Mouse (Mus musculus) heart, embryonic 10.5 days (tissue): ENCODE data around the gene Atxn7l3b. TPM values are rescaled to one million over a fixed set of nuclear protein-coding genes. Genes with fewer than 3 reads are reported as not detected.
"Not testable (repeated sequence)": the region's sequence is repeated elsewhere in the genome, so short reads cannot be mapped to it uniquely, and the experiment has no call there.

ENCODE experiments used
- DNase-seq: peaks from one replicate; pipeline ENCODE4 v3.0.0-alpha.2; 2017; ENCODE audit warnings: low spot score
- H3K27ac ChIP-seq: fragments of 300-500 bp; sonication (generic); 2 replicates; pipeline ENCODE4 v1.5.1; 2016; ENCODE audit warnings: mild to moderate bottlenecking
- H3K27me3 ChIP-seq: fragments of 300-500 bp; sonication (generic); 2 replicates; pipeline ENCODE4 v1.6.1; 2016; ENCODE audit warnings: mild to moderate bottlenecking; ENCODE audit not compliant: poor library complexity, insufficient read depth, severe bottlenecking
- H3K36me3 ChIP-seq: fragments of 300-500 bp; sonication (generic); 2 replicates; pipeline ENCODE4 v1.6.1; 2016; ENCODE audit warnings: mild to moderate bottlenecking, moderate library complexity
- H3K4me1 ChIP-seq: fragments of 300-500 bp; sonication (generic); 2 replicates; pipeline ENCODE4 v1.6.1; 2016; ENCODE audit warnings: mild to moderate bottlenecking
- H3K4me3 ChIP-seq: fragments of 300-500 bp; sonication (generic); 2 replicates; pipeline ENCODE4 v1.5.1; 2016; ENCODE audit warnings: mild to moderate bottlenecking, moderate library complexity
- H3K9me3 ChIP-seq: fragments of 300-500 bp; sonication (generic); 2 replicates; pipeline ENCODE4 v1.6.1; 2016; ENCODE audit warnings: mild to moderate bottlenecking, moderate library complexity
- WGBS: fragments of 180-500 bp; shearing (Covaris S2); methylation state at CpG from one replicate; pipeline ENCODE4 v1.1.7; 2016; 5-methylcytosine and 5-hydroxymethylcytosine counted together
- polyA plus RNA-seq: library from polyadenylated mRNA; unstranded; fragments of >200 nt; fragmentation: Nextera tagmentation; extraction: Ambion mirVana; gene quantifications from 2 replicates; pipeline ENCODE4 v1.2.1, GENCODE M21; 2016

The Atxn7l3b gene
- 107 and 135 TPM in 2 replicates for polyA plus RNA-seq

- H3K27ac ChIP-seq, result peak within 1 kb of the TSS; percentile 99
- H3K9me3 ChIP-seq, result no peaks in the 10 kb centered on the region
- WGBS, result 2% methylated on average over 70 of the region's 70 CpGs
Observed at GRCm38 (mm10) chr10:112928452-112929221, at the start of gene Atxn7l3b. Atxn7l3b (minus strand) TSS chr10:112929001.

DNA sequence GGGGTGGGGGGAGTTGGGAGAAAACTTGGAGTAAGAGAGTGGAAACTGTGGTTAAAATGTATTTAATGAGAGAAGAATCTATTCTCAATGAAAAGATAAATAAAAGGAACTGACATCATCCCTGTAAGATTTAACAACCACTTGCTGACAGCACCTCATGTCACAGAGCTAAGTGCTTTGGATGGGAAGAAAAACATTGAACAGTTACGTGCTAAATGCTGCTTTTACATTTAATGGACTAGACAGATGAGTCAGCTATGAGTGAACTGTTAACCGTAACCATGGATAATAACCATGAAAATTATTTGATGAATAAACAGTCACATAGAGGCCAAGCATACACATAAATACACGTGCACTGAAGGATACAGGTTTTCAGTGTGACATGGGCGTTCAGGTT lies 48.8 kb upstream of the Atxn7l3b start:
- Histone ChIP-seq H3K27me3 (no peaks in the 10 kb centered on the region), H3K4me1 (peaks cover 8% of the 10 kb centered on the region; the same call in 1 of the 2 replicates), H3K4me3 (no peak overlapping the region), H3K36me3 (no peaks in the 10 kb centered on the region), H3K9me3 (no peaks in the 10 kb centered on the region), H3K27ac (no peak overlapping the region)
- DNase-seq, result no peak
- WGBS, result 70% methylated on average over 4 of the region's 4 CpGs

More at GRCm38 (mm10) chr10:112928452-112929221, at the start of gene Atxn7l3b:
- no peaks in the 10 kb centered on the region for H3K27me3 ChIP-seq
- H3K4me3 ChIP-seq, result peak within 1 kb of the TSS; percentile 93
- H3K36me3 ChIP-seq, result peaks cover 29% of the 10 kb centered on the region
- peaks cover 17% of the 10 kb centered on the region for H3K4me1 ChIP-seq
- DNase-seq, result peak; percentile 95

DNA sequence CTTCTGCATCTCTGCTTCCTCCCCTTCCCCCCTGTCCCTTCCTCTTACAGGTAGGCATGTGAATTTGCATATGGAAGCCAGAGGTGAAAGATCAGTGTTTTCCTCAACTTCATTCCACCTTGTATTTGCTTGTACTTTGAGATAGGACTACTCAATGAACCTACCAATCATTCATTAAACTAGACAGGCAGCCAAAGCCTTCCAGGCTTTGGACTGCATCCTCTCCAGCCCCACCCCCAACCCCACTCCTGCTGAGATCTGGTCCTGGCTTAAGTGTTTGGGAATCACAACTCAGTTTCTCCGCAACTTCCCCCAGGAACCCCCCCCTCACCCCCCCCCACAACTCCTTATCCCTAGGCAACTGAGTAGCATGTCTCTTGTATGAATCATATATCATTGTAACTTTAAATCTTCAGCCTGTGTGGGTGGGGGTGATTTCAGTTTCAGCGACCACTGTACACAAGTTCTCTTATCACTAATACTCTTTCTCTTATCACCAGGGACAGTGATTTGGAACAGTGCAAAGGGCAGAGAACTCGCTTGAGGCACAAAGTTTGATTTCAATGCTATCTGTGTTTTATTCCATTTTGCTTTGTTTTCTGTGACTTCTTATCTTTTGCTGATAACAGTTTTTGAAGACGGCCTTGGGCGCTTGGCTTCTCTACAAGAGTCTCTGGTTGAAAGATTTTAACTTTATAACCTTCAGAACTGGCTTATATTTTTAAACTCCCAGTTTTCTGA lies 44.7 kb upstream of the Atxn7l3b start:
- no peak overlapping the region for H3K4me3 ChIP-seq
- no peaks in the 10 kb centered on the region for H3K36me3 ChIP-seq
- H3K4me1 ChIP-seq, result peaks cover 8% of the 10 kb centered on the region; the same call in 1 of the 2 replicates
- 11% methylated on average over 5 of the region's 5 CpGs for WGBS
- H3K9me3 ChIP-seq, result no peaks in the 10 kb centered on the region
- H3K27me3 ChIP-seq, result no peaks in the 10 kb centered on the region
- H3K27ac ChIP-seq, result no peak overlapping the region
- DNase-seq, result no peak

- no peak overlapping the region for H3K4me3 ChIP-seq
- H3K9me3 ChIP-seq, result no peaks in the 10 kb centered on the region
- 65% methylated on average over 2 of the region's 2 CpGs for WGBS
Observed at GRCm38 (mm10) chr10:112970002-112970589, 41.3 kb upstream of the Atxn7l3b start.

GRCm38 (mm10) chr10:112967578-112967977 lies 38.8 kb upstream of the Atxn7l3b start:
- H3K27ac ChIP-seq, result no peak overlapping the region
- H3K9me3 ChIP-seq, result no peaks in the 10 kb centered on the region
- no peaks in the 10 kb centered on the region for H3K27me3 ChIP-seq

More at GRCm38 (mm10) chr10:112970002-112970589, 41.3 kb upstream of the Atxn7l3b start:
- DNase-seq, result no peak
- peaks cover 8% of the 10 kb centered on the region; the same call in 1 of the 2 replicates for H3K4me1 ChIP-seq
- H3K27ac ChIP-seq, result no peak overlapping the region
- H3K27me3 ChIP-seq, result no peaks in the 10 kb centered on the region
- H3K36me3 ChIP-seq, result no peaks in the 10 kb centered on the region

GRCm38 (mm10) chr10:112962216-112962615 lies 33.4 kb upstream of the Atxn7l3b start:
- WGBS, result 60% methylated on average over 4 of the region's 4 CpGs
- DNase-seq, result not testable (repeated sequence)

More at GRCm38 (mm10) chr10:112967578-112967977, 38.8 kb upstream of the Atxn7l3b start:
- no peak for DNase-seq
- H3K4me3 ChIP-seq, result no peak overlapping the region
- no peaks in the 10 kb centered on the region for H3K36me3 ChIP-seq
- WGBS, result 74% methylated on average over 2 of the region's 2 CpGs
- no peaks in the 10 kb centered on the region for H3K4me1 ChIP-seq

GRCm38 (mm10) chr10:112954140-112954539 lies 25.3 kb upstream of the Atxn7l3b start:
- no peak overlapping the region for H3K4me3 ChIP-seq

More at GRCm38 (mm10) chr10:112962216-112962615, 33.4 kb upstream of the Atxn7l3b start:
- H3K4me3 ChIP-seq, H3K9me3 ChIP-seq, H3K27me3 ChIP-seq, H3K4me1 ChIP-seq, H3K27ac ChIP-seq, H3K36me3 ChIP-seq: not testable (repeated sequence)

GRCm38 (mm10) chr10:112948453-112948852 lies 19.7 kb upstream of the Atxn7l3b start:
- 78% methylated on average over 3 of the region's 3 CpGs for WGBS
- no peaks in the 10 kb centered on the region for H3K4me1 ChIP-seq
- H3K36me3 ChIP-seq, result no peaks in the 10 kb centered on the region
- H3K9me3 ChIP-seq, result no peaks in the 10 kb centered on the region
- no peak overlapping the region for H3K27ac ChIP-seq
- H3K4me3 ChIP-seq, result no peak overlapping the region
- no peak for DNase-seq
- no peaks in the 10 kb centered on the region for H3K27me3 ChIP-seq

More at GRCm38 (mm10) chr10:112954140-112954539, 25.3 kb upstream of the Atxn7l3b start:
- no peak for DNase-seq
- Histone ChIP-seq H3K4me1 (no peaks in the 10 kb centered on the region), H3K27ac (no peak overlapping the region), H3K9me3 (no peaks in the 10 kb centered on the region), H3K36me3 (no peaks in the 10 kb centered on the region), H3K27me3 (no peaks in the 10 kb centered on the region)
- WGBS, result 67% methylated on average over 2 of the region's 2 CpGs

DNA sequence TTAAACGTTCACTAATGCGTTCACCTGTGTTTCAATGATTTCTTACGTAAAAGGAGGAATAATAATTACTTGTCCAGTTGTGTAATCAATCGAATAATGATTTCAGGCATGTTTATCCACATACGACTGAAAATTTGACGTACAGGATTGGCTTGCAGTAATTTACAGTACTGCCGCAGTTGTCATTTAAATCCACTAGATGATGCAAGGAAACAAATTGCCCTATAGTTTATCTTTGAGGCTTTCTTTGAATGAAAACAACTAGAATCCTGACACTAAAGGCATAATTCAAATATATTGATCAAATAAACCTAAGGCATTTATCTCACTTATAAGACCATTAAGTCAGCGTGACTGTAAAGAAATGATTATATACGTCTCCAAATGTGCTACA lies 418 bp upstream of the Atxn7l3b start:
- peaks cover 17% of the 10 kb centered on the region for H3K4me1 ChIP-seq
- 51% methylated on average over 9 of the region's 9 CpGs for WGBS
- peaks cover 29% of the 10 kb centered on the region for H3K36me3 ChIP-seq
- no peaks in the 10 kb centered on the region for H3K9me3 ChIP-seq
- peak overlapping the region; percentile 93 for H3K4me3 ChIP-seq
- H3K27me3 ChIP-seq, result no peaks in the 10 kb centered on the region
- no peak for DNase-seq
- H3K27ac ChIP-seq, result peak overlapping the region; percentile 99

DNA sequence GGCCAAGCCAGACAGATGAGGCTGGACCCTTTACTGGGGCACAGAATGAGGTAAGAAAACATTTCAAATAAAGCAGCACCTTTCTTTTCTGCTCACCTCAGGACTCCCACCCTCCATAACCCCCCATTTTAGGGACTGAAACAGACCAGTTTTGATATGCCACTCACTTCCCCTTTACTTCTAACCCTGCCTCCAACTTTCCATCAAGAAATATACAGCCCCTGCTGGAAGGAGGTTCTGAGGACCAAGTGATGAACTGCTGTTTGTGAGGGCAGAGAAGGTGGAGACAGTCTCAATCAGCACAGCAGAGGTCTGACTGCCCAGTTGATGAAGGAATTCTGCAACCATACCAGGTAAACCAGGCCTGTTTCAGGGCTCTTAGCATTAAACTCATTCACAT lies 1.8 kb downstream of the Atxn7l3b start:
- peak overlapping the region; percentile 29 for H3K4me3 ChIP-seq

DNA sequence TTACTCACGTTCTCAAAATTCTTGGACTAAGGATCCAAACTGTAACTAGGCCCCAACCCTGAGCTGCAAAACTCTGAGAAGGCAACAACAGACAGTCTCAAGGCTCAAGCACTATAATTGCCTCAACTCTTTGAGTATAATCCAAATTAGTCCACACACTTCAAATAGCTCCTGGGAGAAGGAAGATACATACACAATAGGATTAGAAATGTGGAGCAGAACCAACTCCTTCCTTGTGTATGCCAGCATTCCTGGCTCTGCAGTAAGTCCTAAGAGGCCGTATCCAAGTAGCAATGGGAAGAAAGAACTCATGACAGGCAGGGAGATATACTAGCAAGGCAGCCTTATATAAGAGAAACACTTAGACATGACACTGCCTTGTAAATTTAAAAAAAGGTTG lies 2.5 kb downstream of the Atxn7l3b start:
- no peak overlapping the region for H3K4me3 ChIP-seq
- no peaks in the 10 kb centered on the region for H3K27me3 ChIP-seq
- H3K9me3 ChIP-seq, result no peaks in the 10 kb centered on the region
- WGBS, result 94% methylated on average over 2 of the region's 2 CpGs
- no peak overlapping the region for H3K27ac ChIP-seq
- no peak for DNase-seq
- H3K4me1 ChIP-seq, result peaks cover 17% of the 10 kb centered on the region
- H3K36me3 ChIP-seq, result peaks cover 29% of the 10 kb centered on the region

More for the DNA sequence above, 1.8 kb downstream of the Atxn7l3b start:
- DNase-seq, result no peak
- Histone ChIP-seq H3K27me3 (no peaks in the 10 kb centered on the region), H3K4me1 (peaks cover 17% of the 10 kb centered on the region), H3K36me3 (peaks cover 29% of the 10 kb centered on the region), H3K9me3 (no peaks in the 10 kb centered on the region), H3K27ac (no peak overlapping the region)

- Histone ChIP-seq H3K4me1 (no peaks in the 10 kb centered on the region), H3K9me3 (no peaks in the 10 kb centered on the region), H3K27ac (no peak overlapping the region), H3K27me3 (no peaks in the 10 kb centered on the region), H3K36me3 (no peaks in the 10 kb centered on the region), H3K4me3 (no peak overlapping the region)
- DNase-seq, result no peak
- WGBS, result 76% methylated on average over 5 of the region's 5 CpGs
Observed at GRCm38 (mm10) chr10:112916575-112917190, 12.1 kb downstream of the Atxn7l3b start.
